ENCODE assay signal across 14 mouse cellular contexts in the genomic region with DNA sequence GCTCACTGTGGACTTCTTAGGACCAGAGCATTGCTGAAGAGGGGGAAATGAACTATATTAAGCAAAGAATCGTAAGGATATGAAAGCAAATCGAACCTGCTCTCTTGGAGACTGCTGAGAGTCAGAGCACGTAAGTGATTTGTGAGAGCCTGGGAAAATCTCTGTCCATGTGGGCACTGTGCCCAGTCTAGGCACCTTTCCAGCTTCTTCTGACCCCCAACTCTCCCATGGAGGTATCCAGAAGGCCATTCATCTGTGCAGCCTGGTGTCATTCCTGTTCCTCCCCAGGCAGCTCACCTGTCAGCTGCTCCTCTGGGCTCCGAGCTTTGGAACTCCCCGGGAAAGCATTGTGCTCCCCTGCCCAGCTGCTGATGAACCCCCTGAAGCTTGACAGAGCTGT.
DNase-seq lines count a peak whose midpoint lies in the region; ATAC-seq and TF ChIP-seq lines count a peak whose summit lies in the region.
"Had no signal": no experiment of that assay in that cellular context is flagged by ENCODE, and none has a peak within 500 bp of the region (broad histone marks: within the 10 kb centered on the region; RNA-seq: fewer than 3 reads in every experiment).

No protein-coding gene starts in this region.

- WGBS in kidney, embryonic 14.5 days, result 61% methylated on average over 5 of the region's 5 CpGs
- 10% methylated on average over 5 of the region's 5 CpGs for WGBS in cerebellum, adult 2 months
- 46% methylated on average over 5 of the region's 5 CpGs for WGBS in kidney, postnatal 0 days

- no peaks in the 10 kb centered on the region for H3K36me3 ChIP-seq in kidney, embryonic 14.5 days (ENCODE audit: control insufficient read depth, insufficient read depth, low read length)
- H3K36me3 ChIP-seq in kidney, postnatal 0 days (ENCODE audit: insufficient read depth, low read length), result no peaks in the 10 kb centered on the region
- H3K36me3 ChIP-seq: heart, embryonic 13.5 days; hindbrain, embryonic 13.5 days had no signal

- no peaks in the 10 kb centered on the region for H3K27me3 ChIP-seq in kidney, embryonic 14.5 days (ENCODE audit: control insufficient read depth, insufficient read depth, low read length)
- H3K27me3 ChIP-seq in cerebellum, adult 2 months (ENCODE audit: control insufficient read depth, insufficient read depth, low read length), result no peaks in the 10 kb centered on the region
- H3K27me3 ChIP-seq in kidney, postnatal 0 days (ENCODE audit: insufficient read depth, low read length), result no peaks in the 10 kb centered on the region
- H3K27me3 ChIP-seq: heart, embryonic 13.5 days; hindbrain, embryonic 13.5 days had no signal

- no peak for TF ChIP-seq POLR2A in cerebellum, adult 2 months (IDR thresholded peaks at IDR 0.05; ENCODE audit: borderline replicate concordance, insufficient read depth, low read length)

- no peak overlapping the region for H3K4me3 ChIP-seq in kidney, embryonic 14.5 days (ENCODE audit: low read length)
- no peak overlapping the region for H3K4me3 ChIP-seq in cerebellum, adult 2 months (replicated peaks; ENCODE audit: insufficient read depth, low read depth, low read length)
- no peak overlapping the region for H3K4me3 ChIP-seq in kidney, postnatal 0 days (replicated peaks; ENCODE audit: low read depth, low read length)
- H3K4me3 ChIP-seq: heart, embryonic 13.5 days; hindbrain, embryonic 13.5 days had no signal

- no peak for ATAC-seq in kidney, embryonic 14.5 days (ENCODE audit: low FRiP score, low TSS enrichment)
- no peak for ATAC-seq in kidney, postnatal 0 days (replicated peaks; ENCODE audit: low FRiP score, low read depth)
- ATAC-seq: forebrain, embryonic 14.5 days had no signal

- no peaks in the 10 kb centered on the region for H3K9me3 ChIP-seq in kidney, embryonic 14.5 days (ENCODE audit: control insufficient read depth, low read length)
- H3K9me3 ChIP-seq in kidney, postnatal 0 days (replicated peaks; ENCODE audit: low read length), result no peaks in the 10 kb centered on the region
- H3K9me3 ChIP-seq: heart, embryonic 13.5 days; hindbrain, embryonic 13.5 days had no signal

- no peak overlapping the region for H3K27ac ChIP-seq in kidney, embryonic 14.5 days (ENCODE audit: low read depth, low read length)
- no peak overlapping the region for H3K27ac ChIP-seq in cerebellum, adult 2 months (ENCODE audit: insufficient read depth, low read length)
- H3K27ac ChIP-seq in kidney, postnatal 0 days, result no peak overlapping the region
- H3K27ac ChIP-seq: heart, embryonic 13.5 days; hindbrain, embryonic 13.5 days; liver, embryonic 14.5 days; macrophage had no signal

- no peak for TF ChIP-seq CTCF in cerebellum, adult 2 months (IDR thresholded peaks at IDR 0.05; ENCODE audit: borderline replicate concordance, insufficient read depth, low read depth, low read length)
- no peak for TF ChIP-seq CTCF in kidney, postnatal 0 days (IDR thresholded peaks at IDR 0.05; ENCODE audit: low read depth)

- no peaks in the 10 kb centered on the region for H3K4me1 ChIP-seq in kidney, embryonic 14.5 days (ENCODE audit: control insufficient read depth, insufficient read depth, low read length)
- H3K4me1 ChIP-seq in cerebellum, adult 2 months (ENCODE audit: control insufficient read depth, insufficient read depth, low read length), result peaks cover 5% of the 10 kb centered on the region; the same call in 1 of the 2 replicates
- H3K4me1 ChIP-seq in kidney, postnatal 0 days (replicated peaks; ENCODE audit: insufficient read depth, low read length), result no peaks in the 10 kb centered on the region
- H3K4me1 ChIP-seq: heart, embryonic 13.5 days had no signal

- peak; percentile 63 for DNase-seq in kidney, adult 18-20 months
- peak; percentile 5 for DNase-seq in adrenal gland, postnatal 14 days
- DNase-seq in cerebellum, adult 2 months, result peak; percentile 78 to 79
- peak; percentile 2 for DNase-seq in kidney, postnatal 0 days (ENCODE audit: low spot score)
- no peak for DNase-seq in lung, postnatal 14 days
- DNase-seq in layer of hippocampus, adult 9-11 months, result no peak
- DNase-seq: gastrocnemius, postnatal 10 days; thymus, postnatal 4 days had no signal

- no peak overlapping the region for H3K9ac ChIP-seq in kidney, embryonic 14.5 days (ENCODE audit: low read depth, low read length)
- H3K9ac ChIP-seq in kidney, postnatal 0 days (ENCODE audit: low read depth, low read length), result no peak overlapping the region
- H3K9ac ChIP-seq: heart, embryonic 13.5 days; hindbrain, embryonic 13.5 days; liver, embryonic 14.5 days had no signal

- no peak overlapping the region for H3K4me2 ChIP-seq in kidney, embryonic 14.5 days (replicated peaks; ENCODE audit: low read depth, low read length)
- H3K4me2 ChIP-seq in kidney, postnatal 0 days (ENCODE audit: low read length), result no peak overlapping the region
- H3K4me2 ChIP-seq: heart, embryonic 13.5 days; hindbrain, embryonic 13.5 days had no signal

Comparison
In these comparisons a context has a peak if more than half of its experiments do, and no peak if none do; other contexts are left out.
1. DNase-seq: peak in kidney, adult 18-20 months (single experiment), adrenal gland, postnatal 14 days (single experiment), cerebellum, adult 2 months (2 of 2) and kidney, postnatal 0 days (single experiment); none in lung, postnatal 14 days (single experiment) and layer of hippocampus, adult 9-11 months (single experiment).